Mouse (Mus musculus): Measurements from ENCODE around the gene Cabp1. TPM values are rescaled to one million over a fixed set of nuclear protein-coding genes. Genes with fewer than 3 reads are reported as not detected.
"Not testable (repeated sequence)": the region's sequence is repeated elsewhere in the genome, so short reads cannot be mapped to it uniquely, and the experiment has no call there.

The Cabp1 gene
- polyA plus RNA-seq, 1 experiment from 2014 or later = 0.34 TPM

GRCm38 (mm10) chr5:115149675-115150459 lies 44.3 kb downstream of the Cabp1 start:
- 92% methylated on average over 14 of the region's 14 CpGs for whole genome bisulfite sequencing
- Histone ChIP-seq H3K4me1 (replicated peaks) (peaks cover 39% of the 10 kb centered on the region), H3K9me3 (replicated peaks) (0 out of 2 replicates have a peak, but pooled peaks cover 2% of the 10 kb centered on the region), H3K27me3 (replicated peaks) (no peaks in the 10 kb centered on the region), H3K9ac (no peak overlapping the region), H3K27ac (ENCODE audit: poor library complexity, severe bottlenecking) (no peak overlapping the region), H3K36me3 (peaks cover 69% of the 10 kb centered on the region), H3K4me2 (no peak overlapping the region), H3K4me3 (no peak overlapping the region)
- no peak for ATAC-seq (ENCODE audit: insufficient number of reproducible peaks, low FRiP score)

GRCm38 (mm10) chr5:115148872-115149271 lies 45.3 kb downstream of the Cabp1 start:
- H3K4me2 ChIP-seq; H3K27ac ChIP-seq (ENCODE audit: poor library complexity, severe bottlenecking); H3K4me3 ChIP-seq; ATAC-seq (ENCODE audit: insufficient number of reproducible peaks, low FRiP score); H3K27me3 ChIP-seq (replicated peaks); H3K9me3 ChIP-seq (replicated peaks); H3K9ac ChIP-seq: not testable (repeated sequence)
- peaks cover 79% of the 10 kb centered on the region for H3K36me3 ChIP-seq
- WGBS = no CpG with 5 or more reads among the region's 1 CpGs
- peaks cover 29% of the 10 kb centered on the region for H3K4me1 ChIP-seq (replicated peaks)

- 0 out of 2 replicates have a peak, but pooled peaks cover 2% of the 10 kb centered on the region for H3K9me3 ChIP-seq (replicated peaks)
- no peak overlapping the region for H3K27ac ChIP-seq (ENCODE audit: poor library complexity, severe bottlenecking)
- H3K27me3 ChIP-seq (replicated peaks) = no peaks in the 10 kb centered on the region
- H3K9ac ChIP-seq = no peak overlapping the region
- H3K4me1 ChIP-seq (replicated peaks) = peaks cover 26% of the 10 kb centered on the region
- H3K4me3 ChIP-seq = no peak overlapping the region
- WGBS = 88% methylated on average over 8 of the region's 8 CpGs
- ATAC-seq (ENCODE audit: insufficient number of reproducible peaks, low FRiP score) = no peak
- H3K36me3 ChIP-seq = peaks cover 81% of the 10 kb centered on the region
- H3K4me2 ChIP-seq = no peak overlapping the region
These were observed 45.8 kb downstream of the Cabp1 start for GRCm38 (mm10) chr5:115148378-115148777.

GRCm38 (mm10) chr5:115147388-115147787 lies 46.8 kb downstream of the Cabp1 start:
- no peak overlapping the region for H3K4me3 ChIP-seq
- no peaks in the 10 kb centered on the region for H3K27me3 ChIP-seq (replicated peaks)
- peaks cover 16% of the 10 kb centered on the region for H3K4me1 ChIP-seq (replicated peaks)
- H3K9ac ChIP-seq = no peak overlapping the region
- 0 out of 2 replicates have a peak, but pooled peaks cover 2% of the 10 kb centered on the region for H3K9me3 ChIP-seq (replicated peaks)
- 80% methylated on average over 3 of the region's 3 CpGs for WGBS
- ATAC-seq (ENCODE audit: insufficient number of reproducible peaks, low FRiP score) = no peak
- H3K27ac ChIP-seq (ENCODE audit: poor library complexity, severe bottlenecking) = no peak overlapping the region
- H3K36me3 ChIP-seq = peaks cover 82% of the 10 kb centered on the region
- no peak overlapping the region for H3K4me2 ChIP-seq

GRCm38 (mm10) chr5:115146747-115147130 lies 47.4 kb downstream of the Cabp1 start:
- H3K9ac ChIP-seq = no peak overlapping the region
- ATAC-seq (ENCODE audit: insufficient number of reproducible peaks, low FRiP score) = no peak
- no peak overlapping the region for H3K4me2 ChIP-seq
- H3K36me3 ChIP-seq = peaks cover 83% of the 10 kb centered on the region
- no peak overlapping the region for H3K27ac ChIP-seq (ENCODE audit: poor library complexity, severe bottlenecking)
- H3K27me3 ChIP-seq (replicated peaks) = no peaks in the 10 kb centered on the region
- 0 out of 2 replicates have a peak, but pooled peaks cover 2% of the 10 kb centered on the region for H3K9me3 ChIP-seq (replicated peaks)
- peaks cover 11% of the 10 kb centered on the region for H3K4me1 ChIP-seq (replicated peaks)
- H3K4me3 ChIP-seq = no peak overlapping the region

GRCm38 (mm10) chr5:115145976-115146746 lies 48.0 kb downstream of the Cabp1 start:
- WGBS = 75% methylated on average over 6 of the region's 6 CpGs
- Histone ChIP-seq H3K27me3 (replicated peaks) (no peaks in the 10 kb centered on the region), H3K4me1 (replicated peaks) (peaks cover 5% of the 10 kb centered on the region; the same call in 1 of the 2 replicates), H3K4me2 (no peak overlapping the region), H3K36me3 (peaks cover 80% of the 10 kb centered on the region), H3K27ac (ENCODE audit: poor library complexity, severe bottlenecking) (no peak overlapping the region), H3K9me3 (replicated peaks) (0 out of 2 replicates have a peak, but pooled peaks cover 2% of the 10 kb centered on the region), H3K4me3 (no peak overlapping the region), H3K9ac (no peak overlapping the region)
- ATAC-seq (ENCODE audit: insufficient number of reproducible peaks, low FRiP score) = no peak

GRCm38 (mm10) chr5:115145253-115145968 lies 48.8 kb downstream of the Cabp1 start:
- Histone ChIP-seq H3K4me3 (no peak overlapping the region), H3K4me1 (replicated peaks) (no peaks in the 10 kb centered on the region), H3K9me3 (replicated peaks) (0 out of 2 replicates have a peak, but pooled peaks cover 2% of the 10 kb centered on the region), H3K27me3 (replicated peaks) (no peaks in the 10 kb centered on the region), H3K4me2 (no peak overlapping the region), H3K36me3 (peaks cover 72% of the 10 kb centered on the region), H3K27ac (ENCODE audit: poor library complexity, severe bottlenecking) (no peak overlapping the region), H3K9ac (no peak overlapping the region)
- 80% methylated on average over 11 of the region's 11 CpGs for WGBS
- ATAC-seq (ENCODE audit: insufficient number of reproducible peaks, low FRiP score) = no peak

GRCm38 (mm10) chr5:115144471-115144870 lies 49.7 kb downstream of the Cabp1 start:
- H3K4me1 ChIP-seq (replicated peaks) = 0 out of 2 replicates have a peak, but pooled peaks cover 3% of the 10 kb centered on the region
- 0 out of 2 replicates have a peak, but pooled peaks cover 2% of the 10 kb centered on the region for H3K9me3 ChIP-seq (replicated peaks)
- H3K27me3 ChIP-seq (replicated peaks) = no peaks in the 10 kb centered on the region
- H3K36me3 ChIP-seq = peaks cover 63% of the 10 kb centered on the region
- H3K4me2 ChIP-seq = no peak overlapping the region
- H3K9ac ChIP-seq = no peak overlapping the region
- no peak for ATAC-seq (ENCODE audit: insufficient number of reproducible peaks, low FRiP score)
- H3K27ac ChIP-seq (ENCODE audit: poor library complexity, severe bottlenecking) = no peak overlapping the region
- WGBS = 67% methylated on average over 6 of the region's 6 CpGs
- no peak overlapping the region for H3K4me3 ChIP-seq

GRCm38 (mm10) chr5:115143552-115143951 lies 50.6 kb downstream of the Cabp1 start:
- Histone ChIP-seq H3K36me3 (peaks cover 55% of the 10 kb centered on the region), H3K4me1 (replicated peaks) (0 out of 2 replicates have a peak, but pooled peaks cover 3% of the 10 kb centered on the region), H3K9ac (no peak overlapping the region), H3K4me2 (no peak overlapping the region), H3K27ac (ENCODE audit: poor library complexity, severe bottlenecking) (no peak overlapping the region), H3K4me3 (no peak overlapping the region), H3K27me3 (replicated peaks) (no peaks in the 10 kb centered on the region), H3K9me3 (replicated peaks) (no peaks in the 10 kb centered on the region)
- ATAC-seq (ENCODE audit: insufficient number of reproducible peaks, low FRiP score) = no peak
- 72% methylated on average over 10 of the region's 10 CpGs for WGBS

GRCm38 (mm10) chr5:115142166-115142697 lies 51.9 kb downstream of the Cabp1 start:
- H3K27me3 ChIP-seq (replicated peaks) = no peaks in the 10 kb centered on the region
- no peak overlapping the region for H3K4me3 ChIP-seq
- ATAC-seq (ENCODE audit: insufficient number of reproducible peaks, low FRiP score) = no peak
- WGBS = 86% methylated on average over 9 of the region's 9 CpGs
- no peak overlapping the region for H3K9ac ChIP-seq
- H3K27ac ChIP-seq (ENCODE audit: poor library complexity, severe bottlenecking) = no peak overlapping the region
- H3K4me2 ChIP-seq = no peak overlapping the region
- H3K36me3 ChIP-seq = peaks cover 42% of the 10 kb centered on the region
- 0 out of 2 replicates have a peak, but pooled peaks cover 3% of the 10 kb centered on the region for H3K4me1 ChIP-seq (replicated peaks)
- no peaks in the 10 kb centered on the region for H3K9me3 ChIP-seq (replicated peaks)

Data from heart, embryonic 12.5 days (tissue).